Mouse (Mus musculus): Measurements from ENCODE around the gene Gm8229. TPM values are rescaled to one million over a fixed set of nuclear protein-coding genes. Genes with fewer than 3 reads are reported as not detected.

The Gm8229 gene
- total RNA-seq (2023): not detected

GRCm38 (mm10) chr14:44365057-44365456 is at the start of gene Gm8229:
Gene Gm8229 (plus strand): TSS chr14:44365357.

GRCm38 (mm10) chr14:44338484-44338883 is 26.7 kb upstream of the Gm8229 start, which contains the start of gene Gm5930:
Gene Gm5930 (minus strand): TSS chr14:44338584.

GRCm38 (mm10) chr14:44410588-44410987 is 45.4 kb downstream of the Gm8229 start, which contains the start of gene Gm3371:
Gene Gm3371 (minus strand): TSS chr14:44410688.

Other genes with a start within 250 kb of the Gm8229 start
- gene Gm3327, start 241.5 kb upstream of the Gm8229 start, total RNA-seq (2023): not detected
- gene Gm8212, start 167.7 kb upstream of the Gm8229 start, total RNA-seq (2023): not detected
- not detected for gene 4930503E14Rik, start 152.1 kb upstream of the Gm8229 start, total RNA-seq (2023)
- not detected for gene Gm8220, start 79.8 kb upstream of the Gm8229 start, total RNA-seq (2023)
- not detected for gene Gm5930, start 26.8 kb upstream of the Gm8229 start, total RNA-seq (2023)
- not detected for gene Gm3371, start 45.3 kb downstream of the Gm8229 start, total RNA-seq (2023)
- gene Gm8232, start 68.3 kb downstream of the Gm8229 start, total RNA-seq (2023): not detected
- not detected for gene BC061237, start 127.1 kb downstream of the Gm8229 start, total RNA-seq (2023)
- gene Gm17093, start 152.9 kb downstream of the Gm8229 start, total RNA-seq (2023): not detected
- gene Gm8247, start 217.8 kb downstream of the Gm8229 start, total RNA-seq (2023): not detected